9 mouse cellular contexts compared by ENCODE assay signal in the genomic region with DNA sequence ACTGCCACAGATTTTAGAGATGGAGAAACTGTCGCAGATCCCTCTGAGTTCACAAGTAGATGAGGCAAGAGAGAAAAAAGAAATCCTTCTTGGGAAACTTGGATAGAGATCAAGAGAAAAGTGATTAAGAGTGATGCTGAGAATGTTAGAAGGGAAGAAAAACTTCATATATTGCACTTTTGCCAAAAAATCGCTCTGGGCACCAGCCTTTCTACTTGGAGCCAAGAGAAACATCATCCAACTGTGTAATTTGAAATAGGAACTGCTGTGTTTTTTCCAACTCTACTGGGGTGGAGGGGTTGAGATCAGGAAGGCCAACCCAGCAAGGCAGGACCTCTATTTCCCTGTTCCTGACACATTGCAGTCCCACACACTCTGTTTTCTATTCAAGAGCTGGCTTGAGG.
DNase-seq lines count a peak whose midpoint lies in the region; ATAC-seq and TF ChIP-seq lines count a peak whose summit lies in the region.
"Had no signal": no experiment of that assay in that cellular context is flagged by ENCODE, and none has a peak within 500 bp of the region (broad histone marks: within the 10 kb centered on the region; RNA-seq: fewer than 3 reads in every experiment).

No protein-coding gene starts in this region.

- DNase-seq in heart, adult 11 months, result peak; percentile 97
- peak; percentile 86 for DNase-seq in NIH3T3 (ENCODE audit: low read depth)
- DNase-seq in heart, adult 8-10 months (ENCODE audit: low spot score), result peak; percentile 61
- peak; percentile 94 for DNase-seq in lung, embryonic 14.5 days
- no peak for DNase-seq in urinary bladder, adult 18-20 months (ENCODE audit: low spot score in 2 of 2)
- no peak for DNase-seq in B cell, adult 2 months
- no peak for DNase-seq in embryo, embryonic 9.5 days (ENCODE audit: extremely low spot score)

- no peaks in the 10 kb centered on the region for H3K4me1 ChIP-seq in heart, embryonic 11.5 days (ENCODE audit: control insufficient read depth, insufficient read depth, low read length)
- H3K4me1 ChIP-seq in lung, embryonic 14.5 days (ENCODE audit: insufficient read depth), result peaks cover 10% of the 10 kb centered on the region
- H3K4me1 ChIP-seq: limb, embryonic 13.5 days had no signal

- H3K27ac ChIP-seq in heart, embryonic 11.5 days (ENCODE audit: low read depth, low read length), result no peak overlapping the region
- H3K27ac ChIP-seq in lung, embryonic 14.5 days (ENCODE audit: low read depth), result peak overlapping the region; percentile 33; the same call in 1 of the 2 replicates
- H3K27ac ChIP-seq: limb, embryonic 13.5 days had no signal

- no peaks in the 10 kb centered on the region for H3K27me3 ChIP-seq in heart, embryonic 11.5 days (ENCODE audit: control insufficient read depth, insufficient read depth, low read length)
- no peaks in the 10 kb centered on the region for H3K27me3 ChIP-seq in lung, embryonic 14.5 days (ENCODE audit: insufficient read depth, low read length)
- H3K27me3 ChIP-seq: limb, embryonic 13.5 days had no signal

- no peak for TF ChIP-seq CTCF in lung, embryonic 14.5 days (IDR thresholded peaks at IDR 0.05; ENCODE audit: low read depth)

- no peaks in the 10 kb centered on the region for H3K36me3 ChIP-seq in heart, embryonic 11.5 days (ENCODE audit: control insufficient read depth, insufficient read depth, low read length)
- H3K36me3 ChIP-seq in lung, embryonic 14.5 days (ENCODE audit: insufficient read depth), result no peaks in the 10 kb centered on the region
- H3K36me3 ChIP-seq: limb, embryonic 13.5 days had no signal

- no peaks in the 10 kb centered on the region for H3K9me3 ChIP-seq in heart, embryonic 11.5 days (replicated peaks; ENCODE audit: control insufficient read depth, low read length)
- H3K9me3 ChIP-seq in lung, embryonic 14.5 days (ENCODE audit: low read depth, low read length), result peaks cover 4% of the 10 kb centered on the region; the same call in 1 of the 2 replicates
- H3K9me3 ChIP-seq: limb, embryonic 13.5 days had no signal

- no peak for ATAC-seq in heart, embryonic 11.5 days (replicated peaks; ENCODE audit: insufficient number of reproducible peaks, low FRiP score, low TSS enrichment)
- ATAC-seq in lung, embryonic 14.5 days (ENCODE audit: insufficient read depth), result peak; percentile 81

- H3K4me3 ChIP-seq in heart, embryonic 11.5 days (ENCODE audit: low read depth, low read length), result no peak overlapping the region
- no peak overlapping the region for H3K4me3 ChIP-seq in lung, embryonic 14.5 days (ENCODE audit: low read depth, low read length)
- H3K4me3 ChIP-seq: limb, embryonic 13.5 days had no signal

- H3K9ac ChIP-seq in heart, embryonic 11.5 days (ENCODE audit: low read depth, low read length), result no peak overlapping the region
- no peak overlapping the region for H3K9ac ChIP-seq in lung, embryonic 14.5 days
- H3K9ac ChIP-seq: limb, embryonic 13.5 days had no signal

- WGBS in heart, embryonic 11.5 days (ENCODE audit: insufficient replicate concordance), result 72% methylated on average over 2 of the region's 2 CpGs
- WGBS in lung, embryonic 14.5 days, result 35% methylated on average over 2 of the region's 2 CpGs

- H3K4me2 ChIP-seq in heart, embryonic 11.5 days, result no peak overlapping the region
- no peak overlapping the region for H3K4me2 ChIP-seq in lung, embryonic 14.5 days
- H3K4me2 ChIP-seq: limb, embryonic 13.5 days had no signal

Comparison
In these comparisons a context has a peak if more than half of its experiments do, and no peak if none do; other contexts are left out.
1. DNase-seq: peak in heart, adult 11 months (single experiment), NIH3T3 (single experiment), heart, adult 8-10 months (single experiment) and lung, embryonic 14.5 days (single experiment); none in urinary bladder, adult 18-20 months (0 of 2), B cell, adult 2 months (0 of 2) and embryo, embryonic 9.5 days (single experiment).